Mouse (Mus musculus): ENCODE data around the gene Olfr1370. TPM values are rescaled to one million over a fixed set of nuclear protein-coding genes. Genes with fewer than 3 reads are reported as not detected.

The Olfr1370 gene
- polyA plus RNA-seq, 1 experiment = not detected

- H3ac ChIP-seq (ENCODE audit: control insufficient read depth, insufficient read length) = no peak overlapping the region
- TF ChIP-seq CEBPB (IDR thresholded peaks at IDR 0.05; ENCODE audit: insufficient read depth, poor library complexity, severe bottlenecking) (no peak), E2F4 (IDR thresholded peaks at IDR 0.05; ENCODE audit: insufficient read depth) (no peak), REST (IDR thresholded peaks at IDR 0.05; ENCODE audit: insufficient read depth, insufficient read length) (no peak), TCF3 (IDR thresholded peaks at IDR 0.05; ENCODE audit: insufficient read length, low read depth) (no peak), SRF (IDR thresholded peaks at IDR 0.05; ENCODE audit: control insufficient read depth, insufficient read length, low read depth) (no peak), MAX (IDR thresholded peaks at IDR 0.05; ENCODE audit: low read depth) (no peak), MYOG (IDR thresholded peaks at IDR 0.05; ENCODE audit: control insufficient read depth in 1 of 3, insufficient read depth in 1 of 3, insufficient read length in 2 of 3, low read depth in 2 of 3) (no peak), POLR2AphosphoS2 (IDR thresholded peaks at IDR 0.05; ENCODE audit: insufficient read length, low read depth) (no peak), POLR2A (IDR thresholded peaks at IDR 0.05; ENCODE audit: insufficient read length, low read depth) (no peak)
- no peaks in the 10 kb centered on the region for H3K27me3 ChIP-seq (ENCODE audit: control insufficient read depth, insufficient read depth, insufficient read length)
- H3K36me3 ChIP-seq (ENCODE audit: control insufficient read depth, insufficient read depth) = no peaks in the 10 kb centered on the region
- no peak overlapping the region for H3K4me3 ChIP-seq
- H3K4me2 ChIP-seq (ENCODE audit: low read depth) = no peak overlapping the region
- no peaks in the 10 kb centered on the region for H3K79me2 ChIP-seq (ENCODE audit: control insufficient read depth, insufficient read depth)
Observed at GRCm38 (mm10) chr13:21066021-21066420, 8.7 kb downstream of the Olfr1370 start.

- TF ChIP-seq E2F4 (IDR thresholded peaks at IDR 0.05; ENCODE audit: insufficient read depth) (no peak), TCF12 (IDR thresholded peaks at IDR 0.05; ENCODE audit: insufficient read depth, poor library complexity, severe bottlenecking) (no peak), MYOG (IDR thresholded peaks at IDR 0.05; ENCODE audit: control insufficient read depth in 1 of 3, insufficient read depth in 1 of 3, insufficient read length in 2 of 3, low read depth in 2 of 3) (no peak), SRF (IDR thresholded peaks at IDR 0.05; ENCODE audit: control insufficient read depth, insufficient read length, low read depth) (no peak), TCF3 (IDR thresholded peaks at IDR 0.05; ENCODE audit: insufficient read length, low read depth) (no peak), REST (IDR thresholded peaks at IDR 0.05; ENCODE audit: insufficient read depth, insufficient read length) (no peak), POLR2AphosphoS2 (IDR thresholded peaks at IDR 0.05; ENCODE audit: insufficient read length, low read depth) (no peak), MYOD1 (IDR thresholded peaks at IDR 0.05; ENCODE audit: control insufficient read depth in 1 of 3, insufficient read length in 2 of 3, low read depth in 2 of 3) (no peak), CEBPB (IDR thresholded peaks at IDR 0.05; ENCODE audit: insufficient read depth, poor library complexity, severe bottlenecking) (no peak), MAX (IDR thresholded peaks at IDR 0.05; ENCODE audit: low read depth) (no peak), USF1 (IDR thresholded peaks at IDR 0.05; ENCODE audit: low read depth) (no peak), POLR2A (IDR thresholded peaks at IDR 0.05; ENCODE audit: insufficient read length, low read depth) (no peak)
Observed at GRCm38 (mm10) chr13:21050118-21050517, 24.6 kb downstream of the Olfr1370 start.

GRCm38 (mm10) chr13:21040589-21041199 lies 34.1 kb downstream of the Olfr1370 start:
- Histone ChIP-seq H3K79me2 (ENCODE audit: control insufficient read depth, insufficient read depth) (no peaks in the 10 kb centered on the region), H3K36me3 (ENCODE audit: control insufficient read depth, insufficient read depth) (no peaks in the 10 kb centered on the region), H3ac (ENCODE audit: control insufficient read depth, insufficient read length) (no peak overlapping the region), H3K27me3 (ENCODE audit: control insufficient read depth, insufficient read depth, insufficient read length) (no peaks in the 10 kb centered on the region), H3K4me2 (ENCODE audit: low read depth) (no peak overlapping the region), H3K4me3 (no peak overlapping the region)
- TF ChIP-seq REST (IDR thresholded peaks at IDR 0.05; ENCODE audit: insufficient read depth, insufficient read length) (no peak), TCF3 (IDR thresholded peaks at IDR 0.05; ENCODE audit: insufficient read length, low read depth) (no peak), POLR2AphosphoS2 (IDR thresholded peaks at IDR 0.05; ENCODE audit: insufficient read length, low read depth) (no peak), E2F4 (IDR thresholded peaks at IDR 0.05; ENCODE audit: insufficient read depth) (no peak), POLR2A (IDR thresholded peaks at IDR 0.05; ENCODE audit: insufficient read length, low read depth) (no peak), USF1 (IDR thresholded peaks at IDR 0.05; ENCODE audit: low read depth) (no peak), CEBPB (IDR thresholded peaks at IDR 0.05; ENCODE audit: insufficient read depth, poor library complexity, severe bottlenecking) (no peak)

More at GRCm38 (mm10) chr13:21050118-21050517, 24.6 kb downstream of the Olfr1370 start:
- Histone ChIP-seq H3K27me3 (ENCODE audit: control insufficient read depth, insufficient read depth, insufficient read length) (no peaks in the 10 kb centered on the region), H3K36me3 (ENCODE audit: control insufficient read depth, insufficient read depth) (no peaks in the 10 kb centered on the region), H3K4me3 (no peak overlapping the region), H3ac (ENCODE audit: control insufficient read depth, insufficient read length) (no peak overlapping the region), H3K79me2 (ENCODE audit: control insufficient read depth, insufficient read depth) (no peaks in the 10 kb centered on the region), H3K4me2 (ENCODE audit: low read depth) (no peak overlapping the region)

GRCm38 (mm10) chr13:21035981-21036380 lies 38.8 kb downstream of the Olfr1370 start:
- no peaks in the 10 kb centered on the region for H3K36me3 ChIP-seq (ENCODE audit: control insufficient read depth, insufficient read depth)
- H3ac ChIP-seq (ENCODE audit: control insufficient read depth, insufficient read length) = no peak overlapping the region
- no peaks in the 10 kb centered on the region for H3K79me2 ChIP-seq (ENCODE audit: control insufficient read depth, insufficient read depth)
- H3K4me3 ChIP-seq = no peak overlapping the region
- no peak for TF ChIP-seq SRF (IDR thresholded peaks at IDR 0.05; ENCODE audit: control insufficient read depth, insufficient read length, low read depth)
- no peak for TF ChIP-seq CEBPB (IDR thresholded peaks at IDR 0.05; ENCODE audit: insufficient read depth, poor library complexity, severe bottlenecking)
- TF ChIP-seq TCF3 (IDR thresholded peaks at IDR 0.05; ENCODE audit: insufficient read length, low read depth) = no peak
- no peak for TF ChIP-seq E2F4 (IDR thresholded peaks at IDR 0.05; ENCODE audit: insufficient read depth)
- no peak for TF ChIP-seq POLR2A (IDR thresholded peaks at IDR 0.05; ENCODE audit: insufficient read length, low read depth)
- TF ChIP-seq REST (IDR thresholded peaks at IDR 0.05; ENCODE audit: insufficient read depth, insufficient read length) = no peak
- no peak for TF ChIP-seq POLR2AphosphoS2 (IDR thresholded peaks at IDR 0.05; ENCODE audit: insufficient read length, low read depth)
- H3K27me3 ChIP-seq (ENCODE audit: control insufficient read depth, insufficient read depth, insufficient read length) = no peaks in the 10 kb centered on the region
- H3K4me2 ChIP-seq (ENCODE audit: low read depth) = no peak overlapping the region

GRCm38 (mm10) chr13:21035011-21035410 lies 39.7 kb downstream of the Olfr1370 start:
- no peak overlapping the region for H3K4me3 ChIP-seq
- H3K4me2 ChIP-seq (ENCODE audit: low read depth) = no peak overlapping the region
- H3ac ChIP-seq (ENCODE audit: control insufficient read depth, insufficient read length) = no peak overlapping the region
- H3K27me3 ChIP-seq (ENCODE audit: control insufficient read depth, insufficient read depth, insufficient read length) = no peaks in the 10 kb centered on the region
- H3K36me3 ChIP-seq (ENCODE audit: control insufficient read depth, insufficient read depth) = no peaks in the 10 kb centered on the region
- H3K79me2 ChIP-seq (ENCODE audit: control insufficient read depth, insufficient read depth) = no peaks in the 10 kb centered on the region
- TF ChIP-seq TCF3 (IDR thresholded peaks at IDR 0.05; ENCODE audit: insufficient read length, low read depth) (no peak), MYOD1 (IDR thresholded peaks at IDR 0.05; ENCODE audit: control insufficient read depth in 1 of 3, insufficient read length in 2 of 3, low read depth in 2 of 3) (no peak), MYOG (IDR thresholded peaks at IDR 0.05; ENCODE audit: control insufficient read depth in 1 of 3, insufficient read depth in 1 of 3, insufficient read length in 2 of 3, low read depth in 2 of 3) (no peak), E2F4 (IDR thresholded peaks at IDR 0.05; ENCODE audit: insufficient read depth) (no peak), SRF (IDR thresholded peaks at IDR 0.05; ENCODE audit: control insufficient read depth, insufficient read length, low read depth) (no peak), POLR2A (IDR thresholded peaks at IDR 0.05; ENCODE audit: insufficient read length, low read depth) (no peak), MAX (IDR thresholded peaks at IDR 0.05; ENCODE audit: low read depth) (no peak), POLR2AphosphoS2 (IDR thresholded peaks at IDR 0.05; ENCODE audit: insufficient read length, low read depth) (no peak), CEBPB (IDR thresholded peaks at IDR 0.05; ENCODE audit: insufficient read depth, poor library complexity, severe bottlenecking) (no peak), TCF12 (IDR thresholded peaks at IDR 0.05; ENCODE audit: insufficient read depth, poor library complexity, severe bottlenecking) (no peak), REST (IDR thresholded peaks at IDR 0.05; ENCODE audit: insufficient read depth, insufficient read length) (no peak), USF1 (IDR thresholded peaks at IDR 0.05; ENCODE audit: low read depth) (no peak)
